Mouse (Mus musculus) megakaryocyte, embryonic 14.5 days (primary cell): ENCODE data around the gene Apoa4.

ENCODE experiments used
- FLI1 ChIP-seq: IDR thresholded peaks from 2 replicates; pipeline ENCODE4 v1.6.1; 2012; ENCODE audit warnings: low read length, inconsistent platforms, mixed read lengths
- GATA1 ChIP-seq: IDR thresholded peaks from 3 replicates; pipeline ENCODE4 v1.6.1; 2012; ENCODE audit warnings: mixed read lengths, low read length, inconsistent platforms, borderline replicate concordance

DNA sequence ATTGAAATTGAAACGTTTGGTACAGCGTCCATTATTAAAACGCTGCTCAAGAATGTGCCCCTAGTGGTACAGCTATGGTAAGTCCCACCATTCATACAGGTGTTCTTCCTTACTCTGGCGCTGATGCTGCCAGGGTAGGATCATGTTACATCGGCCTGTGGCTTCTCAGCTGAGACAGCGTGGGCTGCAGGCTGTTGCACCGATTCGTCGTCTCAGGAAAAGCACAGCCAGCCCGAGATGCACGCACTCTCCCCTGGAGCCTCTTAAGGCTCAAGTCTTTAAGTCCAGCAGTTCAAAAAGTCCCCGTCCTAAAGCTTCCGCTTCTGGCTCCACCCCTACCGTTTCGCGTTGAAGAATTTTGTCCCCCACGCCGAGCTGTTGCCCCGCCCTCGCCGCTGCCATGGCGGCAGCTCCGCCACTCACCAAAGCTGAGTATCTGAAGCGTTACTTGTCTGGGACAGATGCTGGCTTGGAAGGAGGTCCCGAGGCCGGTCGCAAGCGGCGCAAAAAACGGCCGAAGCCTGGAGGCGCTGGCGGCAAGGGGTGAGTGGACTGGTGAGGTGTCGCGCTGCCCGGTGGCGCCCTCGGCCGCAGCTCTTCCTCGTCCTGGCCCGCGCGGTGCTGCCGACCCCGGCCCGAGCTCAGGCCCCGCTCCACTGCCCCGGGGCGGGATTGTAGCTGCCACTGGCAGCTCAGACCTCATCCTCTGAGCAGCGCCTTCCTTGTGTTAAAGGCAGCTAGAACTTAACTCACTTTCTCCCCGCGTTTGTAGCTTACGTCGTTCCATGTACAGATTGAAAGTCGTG is 42.3 kb downstream of the Apoa4 start, which contains the start of gene Bud13:
- no peak for TF ChIP-seq GATA1
- TF ChIP-seq FLI1, result no peak
